Mouse (Mus musculus): ENCODE data around the gene Gm10800.
"Not testable (repeated sequence)": the region's sequence is repeated elsewhere in the genome, so short reads cannot be mapped to it uniquely, and the experiment has no call there.

Gene Gm10800

DNA sequence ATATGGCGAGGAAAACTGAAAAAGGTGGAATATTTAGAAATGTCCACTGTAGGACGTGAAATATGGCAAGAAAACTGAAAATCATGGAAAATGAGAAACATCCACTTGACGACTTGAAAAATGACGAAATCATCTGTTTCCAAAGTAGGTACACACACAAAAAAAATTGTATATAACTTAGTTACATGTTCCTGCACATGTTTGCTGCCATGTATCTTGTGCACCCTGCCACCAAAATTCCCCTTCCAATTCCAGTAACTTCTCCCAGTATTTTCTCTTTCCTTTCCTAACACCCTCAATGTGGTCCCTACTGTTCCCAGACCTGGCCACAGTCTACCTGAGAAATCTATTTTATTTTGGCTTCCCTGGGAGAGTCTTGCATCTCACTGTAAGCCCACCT, at the start of gene Gm10800:
Gene Gm10800 (minus strand): TSS at position 101 of the 400 bp plus-strand sequence.
- not testable (repeated sequence) for DNase-seq (ENCODE audit: low spot score in 2 of 2)

DNA sequence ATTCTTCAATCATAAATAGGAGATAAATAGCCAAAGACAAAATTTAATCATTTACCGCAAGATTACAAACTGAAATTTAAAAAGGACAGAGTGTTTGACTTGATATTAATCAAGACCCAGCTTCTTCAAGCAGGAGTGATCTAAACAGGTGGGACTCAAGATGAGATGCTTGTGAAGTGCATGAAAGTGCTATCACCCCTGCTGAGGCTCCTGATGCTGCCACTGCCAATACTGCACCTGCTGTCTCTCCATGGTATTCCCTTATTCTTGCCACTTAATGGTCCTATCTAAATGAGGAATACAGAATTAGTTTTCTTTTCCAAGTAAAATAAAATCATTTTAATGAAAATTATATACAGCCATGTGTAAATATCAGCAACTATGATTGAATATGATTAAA, 30.4 kb upstream of the Gm10800 start:
- no peak for DNase-seq (ENCODE audit: low spot score in 2 of 2)

GRCm38 (mm10) chr2:98661937-98662336, 5.2 kb downstream of the Gm10800 start, which contains the start of gene Gm10801:
Gm10801 (plus strand) TSS chr2:98662237.
- DNase-seq (ENCODE audit: low spot score in 2 of 2) = not testable (repeated sequence)

All from right cerebral cortex, postnatal 10 days (tissue).